Mouse (Mus musculus) CD4-positive, CD25-positive, alpha-beta regulatory T cell, adult 9 weeks (primary cell): ENCODE measurements around the gene Ptpn23. TPM values are rescaled to one million over a fixed set of nuclear protein-coding genes. Genes with fewer than 3 reads are reported as not detected.

Experiments used
- polyA plus RNA-seq: library from polyadenylated mRNA; unstranded; fragments of 100-300 nt; shearing (Covaris generic); gene quantifications from one replicate; pipeline ENCODE4 v1.2.1, GENCODE M21; 2017

Ptpn23 gene
- 3.3 TPM for polyA plus RNA-seq

GRCm38 (mm10) chr9:110408099-110408773, at the start of gene Ptpn23:
Gene Ptpn23 (minus strand): TSS chr9:110408213.

GRCm38 (mm10) chr9:110419511-110420112, 11.6 kb upstream of the Ptpn23 start, which contains the start of gene Ngp:
Gene Ngp (plus strand): TSS chr9:110419747.

Other genes starting within 250 kb of the Ptpn23 start
- 0.05 TPM for gene Cspg5, start 164.4 kb downstream of the Ptpn23 start, polyA plus RNA-seq
- gene Elp6, start 103.0 kb downstream of the Ptpn23 start, polyA plus RNA-seq: 19.2 TPM
- 29.5 TPM for gene Scap, start 74.9 kb downstream of the Ptpn23 start, polyA plus RNA-seq
- not detected for gene Ngp, start 11.5 kb upstream of the Ptpn23 start, polyA plus RNA-seq
- gene Klhl18, start 68.5 kb upstream of the Ptpn23 start, polyA plus RNA-seq: 12.2 TPM
- gene Kif9, start 68.7 kb upstream of the Ptpn23 start, polyA plus RNA-seq: 0.57 TPM
- 25.9 TPM for gene Setd2, start 124.4 kb upstream of the Ptpn23 start, polyA plus RNA-seq
- 2.4 TPM for gene Nradd, start 216.2 kb upstream of the Ptpn23 start, polyA plus RNA-seq
- 32.7 TPM for gene Nbeal2, start 245.9 kb upstream of the Ptpn23 start, polyA plus RNA-seq
- 322 TPM for gene Ccdc12, start 248.3 kb upstream of the Ptpn23 start, polyA plus RNA-seq